Mouse (Mus musculus) cerebellum, adult 2 months (tissue): Measurements from ENCODE around the gene Zmat5. TPM values are rescaled to one million over a fixed set of nuclear protein-coding genes. Genes with fewer than 3 reads are reported as not detected.

Source experiments
- DNase-seq, 2 experiments: peaks; one replicate each; pipeline ENCODE4 v3.0.0; 2021
- H3K27ac ChIP-seq: fragments of 200-500 bp; 2 replicates; pipeline ENCODE4 v1.5.1; 2012; ENCODE audit warnings: low read length, control low read depth, inconsistent platforms; ENCODE audit not compliant: insufficient read depth
- H3K27me3 ChIP-seq: fragments of 200-500 bp; 2 replicates; pipeline ENCODE4 v1.6.1; 2012; ENCODE audit warnings: inconsistent platforms, mild to moderate bottlenecking, low read length, moderate library complexity; ENCODE audit not compliant: control insufficient read depth, insufficient read depth
- H3K4me1 ChIP-seq: fragments of 200-500 bp; 2 replicates; pipeline ENCODE4 v1.6.1; 2011; ENCODE audit warnings: low read length; ENCODE audit not compliant: control insufficient read depth, insufficient read depth
- H3K4me3 ChIP-seq: fragments of 200-500 bp; replicated peaks from 2 replicates; pipeline ENCODE3; 2011; ENCODE audit warnings: mild to moderate bottlenecking, low read depth, low read length, control low read depth; ENCODE audit not compliant: insufficient read depth
- CTCF ChIP-seq: fragments of 200-500 bp; IDR thresholded peaks from 2 replicates; pipeline ENCODE4 v1.5.1; 2011; ENCODE audit warnings: low read depth, mild to moderate bottlenecking, control low read depth, low read length, moderate library complexity, borderline replicate concordance; ENCODE audit not compliant: insufficient read depth
- POLR2A ChIP-seq: fragments of 200-500 bp; IDR thresholded peaks from 2 replicates; pipeline ENCODE4 v1.6.1; 2011; ENCODE audit warnings: low read length, control low read depth, borderline replicate concordance; ENCODE audit not compliant: insufficient read depth
- WGBS: fragments of 180-500 bp; shearing (Covaris S2); methylation state at CpG from one replicate; pipeline ENCODE4 v1.1.7; 2018; 5-methylcytosine and 5-hydroxymethylcytosine counted together
- polyA plus RNA-seq: library from polyadenylated mRNA; depleted of rRNA; stranded (reverse); fragments of >200 nt; gene quantifications from 2 replicates; pipeline ENCODE4 v1.2.3, GENCODE M21; 2012

Gene Zmat5
- polyA plus RNA-seq, 1 experiment: 63.2 TPM

DNA sequence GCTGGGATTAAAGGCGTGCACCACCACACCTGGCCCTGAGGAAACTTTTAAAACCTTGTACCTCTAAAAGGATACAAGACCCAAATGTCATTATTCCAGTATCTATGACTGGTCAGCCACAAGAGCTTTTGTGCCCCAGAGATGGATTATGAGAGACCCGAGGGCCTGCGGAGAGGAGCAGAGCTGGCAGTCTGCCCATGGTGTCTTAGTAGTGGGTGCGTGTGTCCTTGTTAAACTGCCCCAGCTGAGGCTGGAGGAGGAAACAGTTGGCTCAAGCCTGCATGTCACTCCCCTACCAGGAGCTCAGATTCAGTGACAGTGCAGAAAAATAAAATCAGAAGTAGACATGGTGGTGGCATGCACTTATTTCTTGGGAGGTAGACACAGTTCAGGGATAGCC is 19.4 kb upstream of the Zmat5 start:
- H3K4me3 ChIP-seq: no peak overlapping the region
- H3K27me3 ChIP-seq: no peaks in the 10 kb centered on the region
- TF ChIP-seq CTCF: no peak
- TF ChIP-seq POLR2A: no peak
- WGBS: 51% methylated on average over 4 of the region's 4 CpGs
- H3K27ac ChIP-seq: no peak overlapping the region
- no peak for DNase-seq
- H3K4me1 ChIP-seq: no peaks in the 10 kb centered on the region

GRCm38 (mm10) chr11:4685510-4685909 is 19.0 kb upstream of the Zmat5 start:
- WGBS: 81% methylated on average over 5 of the region's 5 CpGs
- Histone ChIP-seq H3K4me3 (no peak overlapping the region), H3K27ac (no peak overlapping the region), H3K27me3 (no peaks in the 10 kb centered on the region), H3K4me1 (no peaks in the 10 kb centered on the region)
- TF ChIP-seq POLR2A (no peak), CTCF (no peak)
- DNase-seq: no peak

DNA sequence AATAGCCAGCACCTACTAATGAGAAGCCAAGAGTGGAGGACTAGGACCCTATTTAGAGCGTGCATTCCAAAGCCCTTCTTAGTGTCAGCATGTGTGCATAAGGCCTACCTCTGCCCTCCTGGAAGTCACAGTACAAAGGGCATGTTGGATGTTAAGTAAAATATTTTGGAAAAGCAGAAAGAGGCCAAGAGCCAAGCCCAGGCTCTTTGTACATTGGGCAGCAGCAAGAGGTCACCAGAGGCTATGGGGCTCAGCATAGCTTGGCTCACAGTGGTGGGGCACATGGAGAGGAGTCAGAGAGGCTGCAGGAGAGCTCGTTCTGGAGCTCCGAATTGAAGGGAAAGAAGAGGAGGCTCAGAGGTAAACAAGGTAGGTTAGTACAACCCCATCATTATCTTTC is 17.5 kb upstream of the Zmat5 start:
- DNase-seq: no peak
- Histone ChIP-seq H3K4me3 (no peak overlapping the region), H3K27me3 (no peaks in the 10 kb centered on the region), H3K27ac (no peak overlapping the region), H3K4me1 (0 out of 2 replicates have a peak, but pooled peaks cover 2% of the 10 kb centered on the region)
- 94% methylated on average over 3 of the region's 3 CpGs for WGBS
- no peak for TF ChIP-seq CTCF

DNA sequence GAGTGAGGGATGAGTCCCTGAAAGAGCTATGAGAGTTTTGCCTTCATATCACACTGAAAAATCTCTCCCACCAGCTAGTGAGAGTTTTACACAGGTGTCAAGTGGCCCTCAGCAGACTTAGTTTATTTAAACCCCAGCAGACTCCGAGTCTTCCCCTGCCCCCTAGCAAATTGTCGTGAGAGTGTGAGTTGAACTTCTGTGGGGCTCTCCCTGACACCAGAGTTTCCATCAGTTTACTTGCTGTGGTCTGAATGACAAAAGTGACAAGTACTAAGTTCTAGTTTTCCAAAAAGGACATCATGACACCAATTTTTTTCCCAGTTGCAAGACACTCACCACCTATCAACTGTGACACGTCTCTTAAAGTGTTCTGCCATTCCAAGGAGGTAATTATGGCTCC is 16.6 kb upstream of the Zmat5 start:
- H3K4me1 ChIP-seq: 0 out of 2 replicates have a peak, but pooled peaks cover 3% of the 10 kb centered on the region
- no peaks in the 10 kb centered on the region for H3K27me3 ChIP-seq
- DNase-seq: no peak
- no peak overlapping the region for H3K27ac ChIP-seq
- no peak for TF ChIP-seq CTCF
- TF ChIP-seq POLR2A: no peak
- H3K4me3 ChIP-seq: no peak overlapping the region
- 93% methylated on average over 3 of the region's 3 CpGs for WGBS

DNA sequence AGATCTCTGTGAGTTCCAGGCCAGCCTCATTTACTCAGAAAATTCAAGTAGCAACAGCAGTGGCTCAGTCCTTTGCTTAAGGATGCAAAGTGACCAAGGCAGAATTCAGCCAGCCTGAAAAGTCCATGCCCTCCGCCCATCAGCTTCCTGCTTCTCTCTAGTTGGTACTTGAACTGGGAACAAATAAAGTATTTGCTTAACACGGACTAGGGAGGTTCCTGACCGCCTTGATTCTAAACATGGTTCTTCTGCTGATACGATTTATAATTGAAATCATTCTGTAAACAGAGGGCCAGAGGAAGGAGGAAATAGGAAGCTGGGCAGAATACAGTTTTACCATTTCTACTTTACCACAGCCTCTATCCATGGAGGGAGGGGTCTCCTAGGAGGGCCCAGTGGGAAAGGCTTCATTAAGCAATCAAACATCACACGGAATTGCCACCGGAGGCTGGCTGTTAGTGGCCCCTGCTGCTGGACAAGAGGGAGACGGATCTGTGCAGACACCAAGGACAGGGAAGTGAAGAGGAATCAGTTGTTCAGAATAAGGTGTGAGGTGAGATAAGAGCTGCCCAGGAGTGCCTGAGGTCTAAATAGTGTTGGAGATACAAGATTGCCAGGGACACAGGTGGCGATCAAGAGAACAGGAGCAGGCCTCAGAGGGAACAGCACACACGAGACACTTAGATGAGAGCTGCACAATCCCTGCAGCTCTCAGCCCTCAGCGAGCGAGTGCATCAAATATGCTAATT is 15.7 kb upstream of the Zmat5 start:
- H3K4me1 ChIP-seq: 0 out of 2 replicates have a peak, but pooled peaks cover 3% of the 10 kb centered on the region
- H3K27ac ChIP-seq: no peak overlapping the region
- no peak for TF ChIP-seq POLR2A
- no peak for TF ChIP-seq CTCF
- no peaks in the 10 kb centered on the region for H3K27me3 ChIP-seq
- H3K4me3 ChIP-seq: no peak overlapping the region
- DNase-seq: no peak
- WGBS: 85% methylated on average over 11 of the region's 11 CpGs

DNA sequence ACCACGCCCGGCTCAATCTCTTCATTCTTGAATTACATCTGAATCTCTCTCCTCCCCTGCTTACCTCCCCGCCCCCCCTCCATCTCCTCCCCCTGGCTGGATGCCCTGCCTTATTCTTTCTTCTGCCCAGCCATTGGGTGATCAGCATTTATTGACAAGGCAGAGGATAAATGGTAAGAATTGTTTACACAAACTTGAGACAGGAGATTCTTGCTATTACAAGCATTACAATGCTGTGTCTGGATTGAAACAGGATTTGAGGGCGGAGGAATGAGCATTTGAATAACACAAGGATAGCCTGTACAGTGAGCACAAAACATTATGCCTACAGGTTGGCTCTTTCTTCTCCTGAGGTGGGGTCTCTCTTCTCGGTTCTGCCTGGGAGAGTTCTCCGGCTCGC is 14.1 kb upstream of the Zmat5 start:
- Histone ChIP-seq H3K27ac (no peak overlapping the region), H3K4me1 (0 out of 2 replicates have a peak, but pooled peaks cover 3% of the 10 kb centered on the region)

GRCm38 (mm10) chr11:4691213-4691612 is 13.3 kb upstream of the Zmat5 start:
- TF ChIP-seq POLR2A: no peak
- no peak for TF ChIP-seq CTCF
- no peak overlapping the region for H3K27ac ChIP-seq
- peak in 1 of 2 experiments; percentile 25 for DNase-seq
- 14% methylated on average over 10 of the region's 10 CpGs for WGBS
- H3K4me1 ChIP-seq: 0 out of 2 replicates have a peak, but pooled peaks cover 3% of the 10 kb centered on the region
- H3K27me3 ChIP-seq: no peaks in the 10 kb centered on the region
- H3K4me3 ChIP-seq: no peak overlapping the region

More for the DNA sequence above, 14.1 kb upstream of the Zmat5 start:
- no peak for DNase-seq
- no peak for TF ChIP-seq CTCF
- no peak for TF ChIP-seq POLR2A
- 77% methylated on average over 7 of the region's 7 CpGs for WGBS
- Histone ChIP-seq H3K27me3 (no peaks in the 10 kb centered on the region), H3K4me3 (no peak overlapping the region)

DNA sequence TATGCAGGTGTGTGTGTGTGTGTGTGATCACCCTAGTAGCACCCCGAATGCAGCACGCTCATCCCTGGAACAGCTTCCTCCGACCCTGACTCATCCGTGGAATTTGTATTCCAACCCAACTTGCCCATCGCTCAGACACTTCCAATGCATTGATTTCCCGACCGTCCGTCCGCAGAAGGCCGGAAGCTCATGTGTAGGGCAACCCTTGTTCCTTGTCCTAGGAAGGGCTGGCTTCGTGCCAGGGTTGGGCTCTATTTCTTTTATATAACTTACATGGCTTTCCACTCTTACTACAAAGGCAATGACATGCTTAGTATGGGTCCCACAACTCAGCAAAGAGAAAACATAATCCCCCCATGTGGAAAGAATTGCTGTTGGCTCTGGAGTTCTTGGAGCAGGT is 12.3 kb upstream of the Zmat5 start:
- 81% methylated on average over 11 of the region's 11 CpGs for WGBS
- TF ChIP-seq CTCF (no peak), POLR2A (no peak)

More for the DNA sequence above, 12.3 kb upstream of the Zmat5 start:
- no peak overlapping the region for H3K4me3 ChIP-seq
- H3K27ac ChIP-seq: no peak overlapping the region
- no peak for DNase-seq
- no peaks in the 10 kb centered on the region for H3K27me3 ChIP-seq
- 0 out of 2 replicates have a peak, but pooled peaks cover 3% of the 10 kb centered on the region for H3K4me1 ChIP-seq
